Mouse (Mus musculus): Measurements from ENCODE around the gene Dynll1. TPM values are rescaled to one million over a fixed set of nuclear protein-coding genes. Genes with fewer than 3 reads are reported as not detected.

Dynll1 gene
- total and polyA plus RNA-seq, 3 experiments: 561 to 740 (median 736) TPM

DNA sequence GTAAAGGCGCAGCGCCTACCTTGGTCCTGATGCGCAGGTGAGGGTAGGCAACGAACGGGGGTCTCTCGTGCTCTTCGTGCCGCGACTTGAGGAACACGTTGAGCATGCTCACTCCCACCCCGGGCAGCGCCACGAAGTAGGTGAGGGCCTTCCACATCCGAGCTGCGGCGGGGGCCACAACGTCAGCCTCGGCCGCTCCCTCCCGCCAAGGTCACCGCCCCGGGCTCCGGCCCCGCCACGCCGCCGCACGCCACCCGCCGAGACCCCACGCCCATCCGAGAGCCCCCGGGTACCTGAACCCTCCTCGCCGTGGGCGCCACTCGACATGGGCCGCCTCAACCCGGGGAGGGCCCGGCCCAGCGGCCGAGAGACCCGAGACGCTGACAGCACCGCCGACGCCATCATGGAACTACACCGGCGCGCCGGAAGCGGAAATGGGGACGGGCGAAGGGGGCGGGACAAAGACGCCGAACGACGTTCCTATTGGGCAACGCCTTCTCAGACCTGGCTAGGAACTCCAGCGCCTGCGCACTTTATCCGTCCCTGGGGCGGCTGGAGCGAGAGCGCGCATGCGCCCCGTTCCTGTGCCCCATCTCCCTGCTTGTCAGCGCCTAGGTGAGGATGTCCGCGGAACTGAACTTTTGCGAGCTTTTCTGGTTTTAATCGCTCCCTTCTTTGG, 47.9 kb upstream of the Dynll1 start, which contains the start of gene Cox6a1 (continued):
- TF ChIP-seq SIN3A (IDR thresholded peaks at IDR 0.05; ENCODE audit: low read length): peak; percentile 79; the same call in 1 of the 2 replicates
- TF ChIP-seq NRF1 (IDR thresholded peaks at IDR 0.05; ENCODE audit: insufficient read depth, low read depth, low read length, poor library complexity, severe bottlenecking): peak; percentile 98
- peak; percentile 16; the same call in 1 of the 2 replicates for TF ChIP-seq MAZ (IDR thresholded peaks at IDR 0.05; ENCODE audit: low read depth, low read length)
- no peak for TF ChIP-seq MAFK (IDR thresholded peaks at IDR 0.05; ENCODE audit: borderline replicate concordance, low read depth, low read length)
- peak; percentile 97 for TF ChIP-seq NELFE (IDR thresholded peaks at IDR 0.05; ENCODE audit: low read depth, low read length)

DNA sequence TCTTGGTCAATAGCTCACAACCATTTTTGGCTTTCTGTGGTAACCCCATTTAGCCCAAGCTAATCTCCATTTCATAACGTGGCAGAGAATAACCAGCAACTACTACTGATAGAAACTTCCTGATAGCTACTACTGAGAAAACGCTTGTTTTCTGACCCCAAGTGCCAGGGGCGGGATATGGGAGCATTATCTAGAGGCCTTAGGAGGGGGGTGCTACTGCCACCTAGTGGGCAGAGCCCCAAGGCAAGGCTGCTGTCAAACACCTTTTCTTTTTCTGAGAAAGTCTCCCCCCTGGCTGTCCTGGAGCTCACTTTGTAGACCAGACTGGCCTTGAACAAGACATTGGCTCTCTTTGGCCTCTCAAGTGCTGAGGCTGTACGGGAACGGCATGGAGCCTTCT, 46.8 kb upstream of the Dynll1 start:
- H3K27ac ChIP-seq (ENCODE audit: control insufficient read depth, low read depth, low read length): peak overlapping the region; percentile 46
- peak; percentile 91 to 94 (median 92) for TF ChIP-seq CTCF (IDR thresholded peaks at IDR 0.05 in 2 of 3, conservative IDR thresholded peaks at IDR 0.05 in 1 of 3; ENCODE audit: control insufficient read depth in 1 of 3, insufficient read depth in 1 of 3, low read depth in 2 of 3, low read length in 3 of 3, poor library complexity in 1 of 3, severe bottlenecking in 1 of 3)
- TF ChIP-seq RAD21 (IDR thresholded peaks at IDR 0.05; ENCODE audit: low read depth, low read length): peak; percentile 85
- no peak for TF ChIP-seq MYB (IDR thresholded peaks at IDR 0.05; ENCODE audit: low read depth, low read length)
- peak; percentile 45; the same call in 1 of the 2 replicates for TF ChIP-seq TBP (IDR thresholded peaks at IDR 0.05; ENCODE audit: low read depth, low read length)
- no peak for TF ChIP-seq UBTF (IDR thresholded peaks at IDR 0.05; ENCODE audit: borderline replicate concordance, insufficient read depth, low read depth, low read length)
- 0 out of 2 replicates have a peak, but pooled peaks have one; percentile 49 for TF ChIP-seq MAX (IDR thresholded peaks at IDR 0.05; ENCODE audit: low read length)
- TF ChIP-seq GATA1 (IDR thresholded peaks at IDR 0.05; ENCODE audit: low read depth, low read length): peak; percentile 48
- TF ChIP-seq CHD1 (IDR thresholded peaks at IDR 0.05; ENCODE audit: low read depth, low read length): no peak
- peak; percentile 87 for TF ChIP-seq MXI1 (IDR thresholded peaks at IDR 0.05; ENCODE audit: low read depth, low read length)
- no peak for TF ChIP-seq USF1 (IDR thresholded peaks at IDR 0.05; ENCODE audit: low read depth, low read length)
- TF ChIP-seq MAZ (IDR thresholded peaks at IDR 0.05; ENCODE audit: low read depth, low read length): peak; percentile 86
- TF ChIP-seq RCOR1 (IDR thresholded peaks at IDR 0.05; ENCODE audit: low read depth, low read length): no peak
- no peak for TF ChIP-seq JUND (IDR thresholded peaks at IDR 0.05; ENCODE audit: low read depth, low read length)
- TF ChIP-seq HCFC1 (IDR thresholded peaks at IDR 0.05; ENCODE audit: low read depth, low read length): peak; percentile 65
- TF ChIP-seq GABPA (IDR thresholded peaks at IDR 0.05; ENCODE audit: low read depth, low read length): no peak
- no peak for TF ChIP-seq POLR2AphosphoS5 (IDR thresholded peaks at IDR 0.05; ENCODE audit: borderline replicate concordance, low read depth, low read length)
- no peak for TF ChIP-seq MEF2A (IDR thresholded peaks at IDR 0.05; ENCODE audit: extremely low read depth, insufficient replicate concordance, low read depth, low read length, poor library complexity, severe bottlenecking)
- no peak for TF ChIP-seq MAFK (IDR thresholded peaks at IDR 0.05; ENCODE audit: borderline replicate concordance, low read depth, low read length)
- TF ChIP-seq SMC3 (IDR thresholded peaks at IDR 0.05; ENCODE audit: low read depth, low read length): peak; percentile 86
- no peak for TF ChIP-seq USF2 (IDR thresholded peaks at IDR 0.05; ENCODE audit: borderline replicate concordance in 1 of 2, insufficient read depth in 1 of 2, low read depth in 1 of 2, low read length in 2 of 2)
- TF ChIP-seq TCF12 (IDR thresholded peaks at IDR 0.05; ENCODE audit: low read depth, low read length): no peak
- TF ChIP-seq ETS1 (IDR thresholded peaks at IDR 0.05; ENCODE audit: low read depth, low read length): peak; percentile 63; the same call in 1 of the 2 replicates
- TF ChIP-seq ZKSCAN1 (IDR thresholded peaks at IDR 0.05; ENCODE audit: low read depth, low read length): no peak
- TF ChIP-seq EP300 (IDR thresholded peaks at IDR 0.05; ENCODE audit: low read depth in 1 of 2, low read length in 2 of 2): peak; percentile 20 to 22; a peak in 2 of 4 replicates
- peak; percentile 51; the same call in 1 of the 2 replicates for TF ChIP-seq E2F4 (IDR thresholded peaks at IDR 0.05; ENCODE audit: borderline replicate concordance, low read depth, low read length)
- no peak for TF ChIP-seq POLR2AphosphoS2 (IDR thresholded peaks at IDR 0.05; ENCODE audit: low read length)
- no peak for TF ChIP-seq ELF1 (IDR thresholded peaks at IDR 0.05; ENCODE audit: low read depth, low read length)
- peak; percentile 66 for TF ChIP-seq ZC3H11A (IDR thresholded peaks at IDR 0.05; ENCODE audit: low read depth, low read length)
- TF ChIP-seq ZNF384 (IDR thresholded peaks at IDR 0.05; ENCODE audit: low read depth, low read length): peak; percentile 46
- 0 out of 2 replicates have a peak, but pooled peaks have one; percentile 27 for TF ChIP-seq BHLHE40 (IDR thresholded peaks at IDR 0.05; ENCODE audit: borderline replicate concordance, low read depth, low read length)

More for the DNA sequence above, 46.8 kb upstream of the Dynll1 start:
- H3K4me3 ChIP-seq (ENCODE audit: control insufficient read depth in 1 of 2, insufficient read depth in 1 of 2, low read depth in 2 of 2, low read length in 2 of 2): peak overlapping the region; percentile 69 to 93
- no peaks in the 10 kb centered on the region for H3K9me3 ChIP-seq (replicated peaks; ENCODE audit: insufficient read depth, low read length)
- peak overlapping the region; percentile 89 for H3K9ac ChIP-seq (ENCODE audit: control insufficient read depth, low read depth, low read length, poor library complexity, severe bottlenecking)
- H3K27me3 ChIP-seq (ENCODE audit: control insufficient read depth in 1 of 2, insufficient read depth in 2 of 2, low read length in 2 of 2): no peaks in the 10 kb centered on the region
- H3K79me2 ChIP-seq (ENCODE audit: control insufficient read depth, insufficient read depth, low read length, poor library complexity): peaks cover 52% of the 10 kb centered on the region
- peaks cover 4 to 8% of the 10 kb centered on the region in 2 experiments; a peak in 3 of 4 replicates for H3K4me1 ChIP-seq (ENCODE audit: control insufficient read depth in 1 of 2, insufficient read depth in 2 of 2, low read length in 2 of 2)
- DNase-seq (ENCODE audit: low read depth, low spot score): peak; percentile 92
- H3K36me3 ChIP-seq (ENCODE audit: control insufficient read depth in 1 of 2, insufficient read depth in 2 of 2, low read length in 2 of 2): peaks cover 5 to 12% of the 10 kb centered on the region in 2 experiments

Measured in MEL (cell line).